Mouse (Mus musculus): ENCODE results near the gene Cmtm4.
A peak's percentile ranks its signal among the peaks of the same experiment; 100 is the strongest.

Cmtm4 gene

GRCm38 (mm10) chr8:104411468-104411867, 15.9 kb upstream of the Cmtm4 start:
- DNase-seq (ENCODE audit: low read depth, low spot score), result no peak

GRCm38 (mm10) chr8:104410628-104411273, 15.1 kb upstream of the Cmtm4 start:
- peak; percentile 92 for DNase-seq (ENCODE audit: low read depth, low spot score)

DNA sequence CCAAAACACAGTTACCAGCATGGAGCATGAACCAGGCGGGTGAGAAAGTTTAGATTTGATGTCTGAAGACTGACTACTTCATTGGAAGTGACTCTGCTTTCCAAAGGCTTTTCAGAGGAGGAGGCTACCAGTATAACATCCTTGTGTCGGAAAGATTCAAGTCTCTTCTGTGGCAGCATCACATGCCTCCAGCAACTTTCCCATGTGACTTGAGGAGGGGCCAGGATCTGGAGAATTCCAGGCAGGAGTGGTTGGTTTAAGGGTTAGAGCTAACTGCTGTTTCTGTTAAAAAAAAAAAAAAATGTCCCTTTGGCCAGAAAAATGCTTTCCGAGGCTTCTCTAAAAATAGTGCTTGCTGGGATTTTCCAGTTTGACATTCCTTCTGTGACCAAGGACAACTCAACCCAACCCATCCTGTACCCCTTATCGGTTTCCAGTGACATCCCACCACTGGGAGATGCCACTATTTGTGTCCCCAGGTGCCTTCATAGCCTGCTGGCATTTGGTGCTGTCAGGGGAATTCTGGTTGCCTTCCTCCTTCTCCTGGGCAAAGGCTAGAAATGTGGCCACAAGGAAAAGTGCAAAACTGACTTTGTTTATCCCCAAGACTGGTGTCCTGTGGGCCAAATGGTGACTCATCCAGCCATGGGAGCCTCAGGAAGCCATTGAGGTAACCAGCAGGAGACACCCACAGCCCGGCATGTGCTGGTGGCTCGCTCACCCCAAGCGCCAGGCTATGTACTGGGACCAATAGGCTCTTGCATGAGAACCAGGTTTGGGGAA, 12.9 kb upstream of the Cmtm4 start:
- DNase-seq (ENCODE audit: low read depth, low spot score), result peak; percentile 77

DNA sequence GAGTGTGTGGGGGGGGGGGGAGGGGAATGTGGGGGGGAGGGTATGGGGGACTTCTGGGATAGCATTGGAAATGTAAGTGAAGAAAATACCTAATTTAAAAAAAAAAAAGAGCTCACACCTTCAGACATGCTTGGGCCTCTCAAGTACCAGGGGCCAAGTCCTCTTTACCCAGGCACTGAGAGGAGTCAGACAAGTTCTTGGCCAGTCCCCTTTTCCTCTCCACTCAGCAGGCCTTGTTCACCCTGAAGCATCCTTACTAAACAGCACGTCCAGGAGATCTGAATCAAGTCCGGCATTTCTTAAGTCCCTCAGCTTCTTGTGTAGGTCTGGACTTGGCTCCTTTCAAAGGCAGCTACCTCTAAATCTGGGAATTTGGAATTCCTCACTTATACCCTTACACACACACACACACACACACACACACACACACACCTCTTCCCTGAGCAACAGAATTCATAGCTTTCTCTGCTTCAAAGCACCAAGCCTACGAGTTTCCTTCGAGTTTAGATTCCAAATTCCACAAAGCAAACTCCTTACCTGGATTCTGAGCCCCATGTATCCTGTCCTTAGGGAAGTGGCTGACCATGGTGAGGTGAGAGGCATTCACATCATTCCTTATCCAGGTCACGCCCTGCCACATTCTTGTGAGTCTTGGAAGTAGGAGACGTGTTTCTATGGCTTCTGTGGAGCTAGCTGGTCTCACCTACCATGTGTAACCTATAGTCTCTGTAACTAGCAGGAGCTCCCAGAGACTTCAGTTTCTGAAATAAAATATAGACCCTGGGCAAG, 10.9 kb upstream of the Cmtm4 start:
- no peak for DNase-seq (ENCODE audit: low read depth, low spot score)

DNA sequence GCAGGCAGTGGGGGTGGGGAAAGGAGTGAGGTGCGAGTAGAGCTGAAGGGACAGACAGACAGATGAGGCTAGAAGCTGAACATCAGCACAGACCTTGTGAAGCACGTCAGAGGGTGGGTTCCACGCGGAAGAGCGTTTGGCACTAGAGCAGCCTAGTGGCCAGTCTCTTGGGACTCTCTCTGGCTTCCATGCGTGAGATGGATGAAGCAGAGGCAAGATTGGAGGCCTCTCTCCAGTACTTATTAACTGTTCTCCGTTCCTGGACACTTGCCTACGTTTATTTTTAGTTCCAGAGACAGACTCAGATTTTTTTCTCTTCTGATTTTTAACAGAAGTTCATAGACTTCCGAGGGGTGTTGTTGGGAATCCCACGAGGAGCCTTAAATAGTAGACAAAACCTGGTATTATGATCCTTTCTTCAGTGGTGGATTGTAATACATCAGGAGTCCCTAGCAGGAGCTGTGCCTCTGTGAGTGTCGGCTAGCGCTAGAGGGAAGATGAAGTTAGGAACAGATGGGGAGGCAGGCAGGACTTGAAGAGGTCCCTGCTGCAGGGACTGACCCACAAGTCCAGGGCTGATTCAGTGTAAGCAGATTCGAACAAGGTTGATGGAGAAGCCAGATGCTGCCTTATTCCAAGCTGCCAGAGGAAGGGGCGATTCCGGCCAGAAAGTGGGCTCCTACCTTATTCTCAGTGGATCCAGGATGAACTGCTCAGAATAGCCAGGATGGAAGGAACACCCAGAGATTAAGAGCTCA, 10.0 kb upstream of the Cmtm4 start:
- no peak for DNase-seq (ENCODE audit: low read depth, low spot score)

DNA sequence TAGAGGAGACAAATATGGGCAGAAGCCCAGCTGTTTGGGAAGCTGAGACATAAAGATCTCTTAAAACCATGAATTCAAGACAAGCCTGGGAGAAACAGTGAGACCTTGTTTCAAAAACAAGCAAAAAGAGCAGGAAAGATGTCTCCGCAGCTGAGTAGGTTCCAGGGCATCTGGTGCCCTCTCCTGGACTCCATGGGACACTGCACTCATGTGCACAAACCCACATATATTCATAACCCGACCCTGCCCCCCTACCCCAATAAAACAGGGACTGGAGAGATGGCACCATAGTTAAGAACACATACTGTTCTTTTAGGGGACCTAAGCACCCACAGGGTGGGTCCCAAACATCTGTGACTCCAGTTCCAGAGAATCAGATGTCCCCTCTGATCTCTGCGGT, 8.0 kb upstream of the Cmtm4 start:
- peak; percentile 41 for DNase-seq (ENCODE audit: low read depth, low spot score)

DNA sequence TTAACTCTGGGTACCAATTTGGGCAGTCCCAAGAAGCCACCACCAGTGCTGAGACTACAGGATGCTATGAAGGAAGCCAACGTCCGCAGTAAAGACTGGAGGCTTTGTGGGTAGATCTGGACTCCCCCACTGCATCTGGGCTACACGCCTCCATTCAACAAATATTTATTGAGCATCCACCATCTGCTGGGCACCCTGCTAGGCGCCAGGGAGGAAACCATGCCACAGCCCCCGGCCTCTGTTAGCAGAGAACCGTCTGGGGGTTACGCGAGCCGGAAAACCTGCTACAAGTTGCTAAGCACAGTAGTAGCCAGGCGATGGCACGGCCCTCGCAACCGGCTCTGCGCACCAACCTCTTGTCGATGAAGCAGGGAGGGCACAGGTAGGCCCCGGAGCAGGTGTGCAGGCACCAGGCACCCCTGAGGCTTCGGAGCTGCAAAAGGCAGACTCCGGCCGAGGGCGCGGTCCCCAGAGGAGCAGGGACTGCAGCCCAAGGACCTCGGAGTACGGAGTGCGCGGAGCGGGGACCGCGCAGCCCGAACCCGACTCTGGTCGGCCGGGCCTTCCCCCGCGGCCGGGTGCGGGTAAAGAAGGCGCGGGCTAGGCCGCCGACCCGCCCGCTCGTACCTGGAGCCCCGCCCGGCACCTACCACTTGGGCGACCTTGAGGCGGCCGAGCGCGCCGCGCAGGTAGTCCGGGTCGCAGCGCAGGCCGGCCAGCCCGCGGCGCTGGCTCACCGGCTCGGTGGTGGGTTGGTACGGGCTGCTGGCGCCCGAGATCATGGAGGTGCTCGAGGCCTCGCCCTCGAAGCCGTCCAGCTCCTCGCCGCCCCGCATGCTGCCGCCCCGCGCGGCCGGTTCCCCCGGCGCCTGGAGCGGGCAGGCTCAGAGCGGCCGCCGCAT, 555 bp downstream of the Cmtm4 start:
- peak; percentile 41 for DNase-seq (ENCODE audit: low read depth, low spot score)

DNA sequence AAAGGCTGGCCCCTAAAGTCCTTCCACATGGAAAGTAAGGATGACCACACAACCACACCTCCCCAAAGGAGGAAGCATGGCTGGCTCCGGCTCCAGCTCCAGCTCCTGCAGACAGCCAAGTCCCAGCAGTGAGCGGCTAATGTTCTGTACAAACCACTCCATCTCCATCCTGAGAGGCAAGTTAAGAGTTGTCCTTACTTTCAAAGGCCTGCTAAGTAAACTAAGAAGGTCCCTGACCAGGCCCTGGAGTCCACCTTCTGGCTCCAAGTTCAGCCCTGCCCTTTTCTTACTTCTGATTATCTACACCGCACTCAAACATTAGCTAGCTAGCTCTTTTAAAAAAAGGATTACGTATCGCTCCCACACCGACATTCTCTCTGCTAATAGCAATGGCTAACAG, 1.8 kb downstream of the Cmtm4 start:
- DNase-seq (ENCODE audit: low read depth, low spot score), result no peak

DNA sequence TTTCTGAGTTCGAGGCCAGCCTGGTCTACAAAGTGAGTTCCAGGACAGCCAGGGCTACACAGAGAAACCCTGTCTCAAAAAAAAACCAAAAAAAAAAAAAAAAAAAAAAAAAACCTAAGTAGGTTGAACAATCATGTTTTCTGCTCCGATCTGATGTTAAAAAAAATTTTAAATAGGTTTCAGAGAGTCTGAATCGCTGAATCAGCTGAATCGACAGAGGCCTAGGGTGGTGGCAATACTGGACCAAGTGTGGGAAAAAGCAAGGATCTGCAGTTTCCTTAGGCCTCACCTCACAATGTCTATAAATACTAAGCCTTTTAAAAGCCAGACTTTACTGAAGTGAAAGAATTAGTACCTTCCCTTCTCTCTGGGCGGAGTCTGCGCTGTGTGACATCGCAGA, 2.5 kb downstream of the Cmtm4 start:
- no peak for DNase-seq (ENCODE audit: low read depth, low spot score)

DNA sequence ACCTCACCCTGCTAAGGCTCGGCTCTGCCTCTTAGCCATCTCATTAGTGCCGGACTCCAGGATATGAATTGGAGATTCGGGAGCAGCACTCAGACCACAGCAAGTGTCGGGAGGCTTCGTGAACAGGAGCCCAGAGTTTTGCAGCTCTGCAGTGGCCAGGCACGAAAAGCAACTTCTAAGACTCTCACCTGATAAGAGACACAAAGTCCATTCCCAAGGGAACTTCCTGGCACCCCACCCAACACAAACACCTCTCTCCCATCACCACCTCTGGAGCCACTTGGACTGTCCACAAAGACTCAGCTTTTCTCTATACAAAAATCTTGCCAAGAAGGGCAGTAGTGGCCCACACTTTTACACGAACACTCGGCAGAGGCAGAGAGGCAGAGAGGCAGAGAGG, 5.4 kb downstream of the Cmtm4 start:
- no peak for DNase-seq (ENCODE audit: low read depth, low spot score)

DNA sequence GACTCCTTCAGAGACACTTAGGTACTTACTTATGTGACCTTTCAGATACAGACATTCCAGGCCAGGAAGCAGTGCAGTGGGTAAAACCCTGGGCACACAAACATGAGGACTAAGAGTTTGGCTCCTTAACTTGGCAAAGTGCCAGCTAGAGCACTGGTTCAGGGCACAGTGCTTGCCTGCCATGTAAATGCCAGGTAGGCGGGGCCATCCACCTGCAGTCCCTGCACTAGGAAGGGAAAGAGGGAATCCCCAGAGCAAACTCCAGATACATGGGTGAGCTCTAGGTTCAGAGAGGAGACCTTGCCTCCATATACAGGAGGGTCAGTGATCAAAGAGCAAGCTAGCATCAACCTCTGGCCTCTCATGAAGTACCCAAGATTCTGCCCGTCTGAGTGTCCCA, 7.6 kb downstream of the Cmtm4 start:
- DNase-seq (ENCODE audit: low read depth, low spot score), result no peak

- DNase-seq (ENCODE audit: low read depth, low spot score), result no peak
These were observed 8.1 kb downstream of the Cmtm4 start for GRCm38 (mm10) chr8:104387501-104387900.

DNA sequence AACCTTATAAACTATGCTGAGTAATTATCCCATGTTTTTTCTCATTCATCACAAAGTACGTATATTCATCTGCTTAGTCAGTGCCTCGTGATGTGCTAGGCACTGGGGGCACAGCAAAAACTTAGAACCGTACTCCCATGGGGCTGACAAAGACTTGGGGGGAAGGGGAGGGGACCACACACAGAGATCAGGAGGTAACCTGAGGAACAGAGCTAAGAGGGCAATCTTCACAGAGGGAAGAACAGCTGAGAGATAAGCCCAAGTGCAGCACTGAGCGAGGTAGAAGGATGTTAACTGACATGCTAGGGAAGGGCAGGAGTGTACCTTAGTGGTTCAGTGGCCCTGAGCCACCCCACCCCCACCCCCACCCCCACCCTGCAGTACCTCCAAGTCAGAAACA, 8.9 kb downstream of the Cmtm4 start:
- DNase-seq (ENCODE audit: low read depth, low spot score), result peak; percentile 62

DNA sequence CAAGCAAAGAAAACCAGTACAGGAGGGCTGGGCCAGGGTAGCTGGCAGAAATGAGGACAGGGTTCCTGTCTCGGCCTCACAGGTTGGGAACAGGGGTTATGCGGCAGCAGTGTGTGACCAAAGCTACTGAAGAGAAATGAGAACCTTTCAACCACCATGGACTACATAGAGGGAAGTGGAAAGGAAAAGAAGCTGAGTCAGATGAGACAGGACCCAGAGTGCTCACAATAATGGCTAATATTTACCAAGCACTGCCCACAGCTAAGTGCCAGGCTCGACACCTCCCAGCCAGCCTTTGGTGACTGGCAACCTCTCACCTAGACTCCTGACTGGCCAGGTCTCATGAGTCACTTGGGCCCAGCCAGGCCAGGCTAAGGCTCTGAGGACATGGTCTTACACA, 11.6 kb downstream of the Cmtm4 start:
- DNase-seq (ENCODE audit: low read depth, low spot score), result peak; percentile 49

GRCm38 (mm10) chr8:104383296-104383695, 12.3 kb downstream of the Cmtm4 start:
- peak; percentile 41 for DNase-seq (ENCODE audit: low read depth, low spot score)

GRCm38 (mm10) chr8:104380961-104381411, 14.6 kb downstream of the Cmtm4 start:
- no peak for DNase-seq (ENCODE audit: low read depth, low spot score)

- no peak for DNase-seq (ENCODE audit: low read depth, low spot score)
These were observed 15.3 kb downstream of the Cmtm4 start for GRCm38 (mm10) chr8:104380269-104380668.

DNA sequence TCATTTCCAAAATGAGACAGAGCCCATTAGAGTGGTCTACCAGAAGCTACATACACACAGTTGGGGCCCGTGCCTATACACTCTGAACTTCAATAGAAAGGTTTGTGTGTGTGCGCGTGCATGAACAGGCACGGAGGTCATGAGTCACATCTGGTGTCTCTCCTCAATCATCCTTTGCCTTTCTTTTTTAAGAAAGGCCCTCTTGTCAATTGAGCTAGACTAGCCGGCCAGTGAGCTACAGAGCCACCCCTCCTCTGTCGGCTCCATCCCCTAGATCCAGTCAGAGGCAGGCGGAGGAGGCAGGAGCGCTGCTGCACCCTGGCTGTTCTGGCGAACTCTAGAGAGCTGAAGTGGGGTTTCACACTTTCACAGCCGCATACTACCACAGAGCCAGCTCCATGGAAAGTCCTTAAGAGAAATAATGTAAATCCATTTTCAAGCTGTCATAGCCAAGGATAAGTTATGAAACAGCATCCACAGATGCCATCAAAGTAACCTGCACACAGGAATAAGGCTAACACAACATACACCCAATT, 16.2 kb downstream of the Cmtm4 start:
- no peak for DNase-seq (ENCODE audit: low read depth, low spot score)

- no peak for DNase-seq (ENCODE audit: low read depth, low spot score)
These were observed 18.9 kb downstream of the Cmtm4 start for GRCm38 (mm10) chr8:104376669-104377068.

- no peak for DNase-seq (ENCODE audit: low read depth, low spot score)
These were observed 19.6 kb downstream of the Cmtm4 start for GRCm38 (mm10) chr8:104375959-104376358.
